Mouse (Mus musculus): Measurements from ENCODE around the gene Gramd1b. TPM values are rescaled to one million over a fixed set of nuclear protein-coding genes. Genes with fewer than 3 reads are reported as not detected.
"Not testable (repeated sequence)": the region's sequence is repeated elsewhere in the genome, so short reads cannot be mapped to it uniquely, and the experiment has no call there.

Gene Gramd1b
- total RNA-seq, 1 experiment from 2014 or later, result 1,142 TPM

DNA sequence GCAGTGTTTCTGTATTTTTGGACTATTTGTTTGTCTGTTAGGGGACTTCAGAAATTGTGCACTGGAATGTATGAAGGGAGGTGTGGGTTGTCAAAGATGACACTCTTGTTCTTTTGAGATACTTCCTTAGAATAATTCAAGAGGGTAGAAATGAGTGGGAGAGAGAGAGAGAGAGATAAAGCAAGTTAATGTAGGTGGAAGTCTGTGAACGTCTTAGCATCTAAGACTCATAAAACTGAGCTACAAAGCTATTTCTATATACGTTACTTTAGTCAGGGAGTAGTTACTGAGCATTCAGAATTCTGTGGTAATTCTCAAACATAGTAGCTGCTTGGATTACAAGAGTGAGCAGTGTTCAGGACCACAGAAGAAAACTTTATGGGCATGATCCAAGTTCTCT, 19.2 kb downstream of the Gramd1b start:
- no peak for DNase-seq

DNA sequence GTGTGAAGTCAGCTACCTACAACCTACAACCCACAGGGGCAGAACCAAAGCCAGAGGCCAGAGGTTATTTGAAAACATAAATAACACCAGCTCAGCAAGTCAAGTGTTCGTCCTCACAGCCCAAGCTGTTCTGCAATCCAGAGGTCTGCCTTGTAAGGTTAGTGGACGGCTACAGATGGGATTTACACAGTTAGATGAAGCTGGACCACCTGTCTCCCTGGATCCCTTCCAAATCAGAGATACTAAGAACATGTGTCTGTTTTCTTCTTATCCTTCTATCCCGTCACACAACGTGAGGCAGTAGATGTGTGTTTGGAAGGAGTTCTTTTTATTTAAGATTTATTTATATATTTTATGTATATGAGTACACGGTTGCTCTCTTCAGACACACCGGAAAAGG, 21.7 kb downstream of the Gramd1b start:
- no peak for DNase-seq

DNA sequence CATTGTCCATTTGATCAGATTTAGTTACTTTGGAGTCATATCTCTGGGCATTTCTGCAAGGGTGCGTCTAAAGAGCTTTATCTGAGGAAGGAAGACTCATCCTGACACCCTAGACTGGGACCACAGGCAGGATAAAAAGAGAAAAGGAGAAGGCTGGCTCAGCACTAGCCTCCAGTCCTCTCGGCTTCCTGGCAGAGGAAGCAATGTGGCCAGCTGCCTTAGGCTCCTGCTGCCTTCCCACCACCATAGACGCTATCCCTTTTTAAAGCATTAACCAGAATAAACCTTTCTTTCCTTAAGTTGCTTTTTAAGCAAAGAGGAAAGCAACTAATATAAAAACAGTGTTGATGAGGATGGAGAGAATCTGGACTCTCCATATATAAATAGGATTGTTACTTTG, 24.6 kb downstream of the Gramd1b start:
- no peak for DNase-seq

DNA sequence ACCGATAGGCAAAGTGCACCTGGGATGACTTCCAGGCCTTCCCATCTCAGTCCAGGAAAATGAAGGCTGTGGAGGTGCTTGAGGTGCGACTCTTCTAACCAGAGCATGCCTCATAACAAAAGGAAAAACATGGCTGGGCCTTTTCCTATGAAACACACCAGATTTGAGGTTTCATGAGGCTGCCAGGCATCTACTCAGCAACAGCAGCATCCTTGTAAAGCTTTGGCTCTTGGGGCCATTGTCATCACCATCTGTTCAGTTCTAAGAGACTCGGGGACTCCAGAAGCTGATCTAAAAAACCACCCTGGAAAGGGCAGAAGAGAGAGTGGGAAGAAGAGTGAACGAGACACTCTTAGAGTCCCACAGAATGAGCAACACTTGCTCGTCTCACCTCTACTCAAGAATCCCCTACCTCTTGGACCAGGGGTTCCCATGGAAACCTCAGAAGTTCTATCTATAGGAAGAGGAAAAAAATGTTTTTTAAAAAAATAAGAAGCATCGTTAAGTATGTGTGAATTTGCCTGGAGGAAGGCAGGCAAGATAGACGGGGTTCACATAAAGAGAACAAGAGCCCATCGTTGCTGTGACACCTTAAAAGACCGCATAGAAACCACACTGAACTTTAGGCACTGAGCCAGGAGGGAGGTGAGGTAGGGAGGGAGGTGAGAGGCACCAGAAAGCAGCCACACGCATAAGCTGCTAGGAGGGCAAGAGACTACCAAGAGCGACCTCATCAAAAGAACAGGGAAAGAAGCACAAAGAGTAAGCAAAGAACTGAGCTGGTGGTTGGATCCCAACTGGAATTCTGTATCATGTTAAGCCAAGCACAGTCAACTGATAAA, 25.5 kb downstream of the Gramd1b start:
- no peak for DNase-seq

DNA sequence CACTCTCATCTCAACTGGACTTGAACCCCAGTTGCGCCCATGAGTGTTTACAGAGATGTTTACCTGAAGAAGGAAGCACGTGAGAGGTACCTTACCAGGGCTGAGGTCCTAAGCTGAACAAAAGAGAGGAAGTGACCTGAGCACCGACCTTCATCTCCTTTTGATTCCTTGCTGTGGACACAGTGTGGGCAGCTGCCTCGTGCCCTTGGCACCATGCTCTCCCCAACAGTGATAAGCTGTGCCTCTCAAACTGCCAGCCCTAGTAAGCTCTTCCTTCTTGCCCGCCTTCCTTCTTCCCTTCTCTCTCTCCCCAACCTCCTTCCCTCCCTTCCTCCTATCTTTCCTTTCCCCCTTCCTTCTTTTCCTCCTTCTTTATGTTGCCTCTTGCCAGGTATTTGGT, 26.3 kb downstream of the Gramd1b start:
- DNase-seq, result no peak

DNA sequence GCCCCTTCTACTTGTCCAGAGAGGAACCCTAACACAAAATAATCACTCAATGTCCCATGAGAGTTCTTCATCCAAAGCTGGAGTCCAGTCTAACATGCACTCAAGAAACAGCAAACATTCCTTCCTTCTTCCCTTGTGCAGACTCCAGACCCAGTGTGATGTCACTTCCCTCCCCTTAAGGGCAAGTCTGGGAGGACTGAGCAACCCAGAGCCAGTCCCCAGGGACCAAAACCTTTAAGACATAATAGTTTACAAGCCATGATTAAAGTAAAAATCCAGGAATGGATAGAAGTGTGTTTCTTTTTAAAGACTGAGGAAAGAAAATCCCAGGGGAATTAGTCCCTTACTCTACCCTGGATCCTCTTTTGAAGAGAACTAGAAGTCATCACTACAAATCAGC, 30.5 kb downstream of the Gramd1b start:
- no peak for DNase-seq

DNA sequence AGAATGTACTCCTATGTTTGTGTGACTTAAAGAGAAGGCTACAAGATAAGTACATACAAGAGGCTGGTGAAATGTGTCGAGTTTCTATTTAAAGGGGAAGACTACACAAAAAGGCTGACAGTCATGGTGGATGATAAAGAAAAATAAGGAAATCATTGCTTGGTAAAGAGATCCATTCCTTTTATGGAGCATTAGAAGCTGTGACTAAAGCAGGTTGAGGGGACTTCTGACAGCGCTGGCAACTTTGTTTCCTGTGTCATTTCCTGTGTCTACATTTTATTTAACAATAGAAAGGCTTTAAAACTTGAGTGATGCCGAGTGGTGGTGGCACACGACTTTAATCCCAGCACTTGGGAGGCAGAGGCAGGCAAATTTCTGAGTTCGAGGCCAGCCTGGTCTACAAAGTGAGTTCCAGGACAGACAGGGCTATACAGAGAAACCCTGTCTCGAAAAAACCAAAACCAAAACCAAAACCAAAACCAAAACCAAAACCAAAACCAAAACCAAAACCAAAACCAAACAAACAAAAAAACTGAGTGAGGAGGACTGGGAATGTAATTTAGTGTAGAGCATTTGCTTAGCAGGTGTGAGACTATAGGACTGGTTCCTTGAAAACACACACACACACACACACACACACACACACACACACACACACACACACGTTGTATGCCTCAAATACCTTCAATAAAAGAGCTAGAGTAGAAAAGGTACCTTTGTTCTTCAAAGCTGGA, 48.7 kb downstream of the Gramd1b start:
- DNase-seq, result not testable (repeated sequence)

DNA sequence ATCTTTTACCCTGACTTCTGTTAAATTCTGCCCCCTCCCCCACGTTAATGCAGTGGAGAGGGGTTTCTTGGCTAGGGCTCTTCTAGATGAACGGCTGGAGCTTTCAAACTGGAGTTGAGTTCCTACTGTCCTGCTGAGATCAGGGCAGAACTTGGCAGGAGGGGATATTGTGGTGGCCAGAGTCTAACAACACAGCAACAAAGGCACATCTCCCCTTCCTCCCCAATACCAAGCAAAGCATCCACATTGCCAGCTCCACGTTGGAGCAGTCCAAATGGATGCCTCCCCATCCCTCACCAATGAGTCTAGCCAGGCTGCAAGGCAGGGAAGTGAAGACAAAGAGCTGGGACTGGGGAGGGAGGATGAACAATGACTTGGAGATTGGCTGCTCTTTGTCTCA, 49.9 kb downstream of the Gramd1b start:
- no peak for DNase-seq

DNA sequence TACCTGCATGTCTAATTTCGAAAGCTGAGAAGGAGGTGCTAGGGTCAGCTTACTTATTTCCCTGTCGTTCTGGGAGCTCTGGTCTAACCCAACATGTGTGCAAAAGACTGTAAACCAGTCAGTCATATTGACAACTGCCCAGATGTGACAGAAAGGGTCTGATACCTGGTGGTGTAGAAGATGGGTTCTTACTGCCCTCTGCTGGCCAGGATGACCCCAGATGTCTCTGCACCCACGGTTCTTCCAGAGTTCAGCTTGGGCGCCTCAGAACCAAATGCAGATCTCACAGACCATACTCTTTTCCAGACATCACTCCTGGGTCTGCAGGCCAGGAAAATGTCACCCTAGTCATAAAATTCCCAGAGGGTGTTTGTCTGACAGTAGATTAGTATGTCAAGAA, 51.9 kb downstream of the Gramd1b start:
- DNase-seq, result peak; percentile 77

DNA sequence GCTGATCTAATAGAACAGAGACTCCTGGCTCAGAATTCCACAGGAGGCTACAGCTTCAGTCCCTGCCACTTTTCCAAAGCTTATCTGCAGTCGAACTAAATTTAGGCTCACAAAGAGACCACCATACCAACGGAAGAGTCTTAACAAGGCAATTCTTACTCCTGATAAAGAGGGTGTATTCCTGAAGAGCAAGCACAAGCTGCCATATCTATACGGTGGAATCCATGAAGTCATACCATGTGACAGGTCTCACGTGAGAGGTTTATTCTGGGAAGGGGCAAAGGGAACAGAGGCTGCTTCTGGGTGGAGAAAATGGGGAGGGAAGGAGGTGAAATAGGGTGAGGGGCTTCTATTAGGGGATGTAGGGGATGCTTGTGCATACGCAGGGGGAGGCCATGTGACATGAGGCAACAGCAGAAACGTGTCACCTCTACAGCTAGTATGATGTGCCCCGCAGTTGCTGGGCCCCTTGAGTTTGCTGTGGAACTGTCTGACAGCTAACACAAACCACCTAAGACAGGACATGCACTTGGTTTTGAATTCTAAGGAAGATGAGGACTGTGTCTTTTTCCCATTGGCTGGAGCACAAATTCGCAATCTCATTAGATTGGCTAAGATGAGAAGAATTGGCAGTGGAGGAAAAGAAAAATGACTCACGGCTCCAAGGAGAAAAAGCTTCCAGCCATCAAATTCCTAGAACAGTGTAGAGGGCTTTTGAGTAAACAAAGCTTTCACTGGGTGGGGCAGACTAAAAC, 52.9 kb downstream of the Gramd1b start:
- DNase-seq, result no peak

DNA sequence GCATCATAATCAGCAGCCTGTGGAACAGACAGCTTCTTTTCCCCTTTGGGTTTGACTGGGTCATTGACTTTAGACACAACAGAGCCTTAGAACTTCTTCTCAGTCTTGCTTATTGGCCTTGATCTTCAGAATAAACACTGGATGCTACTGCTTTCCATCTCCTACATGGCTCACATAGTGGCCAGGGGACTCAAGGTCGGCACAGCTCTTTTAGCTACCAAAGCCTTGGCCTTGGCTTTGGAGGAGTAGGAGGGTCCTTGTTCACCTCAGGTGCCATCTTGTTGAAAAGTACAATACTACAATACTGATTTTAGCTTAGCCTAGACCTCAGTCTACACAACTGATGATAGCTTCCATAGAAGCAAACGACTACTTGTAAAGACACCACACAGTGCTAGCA, 53.6 kb downstream of the Gramd1b start:
- DNase-seq, result no peak

DNA sequence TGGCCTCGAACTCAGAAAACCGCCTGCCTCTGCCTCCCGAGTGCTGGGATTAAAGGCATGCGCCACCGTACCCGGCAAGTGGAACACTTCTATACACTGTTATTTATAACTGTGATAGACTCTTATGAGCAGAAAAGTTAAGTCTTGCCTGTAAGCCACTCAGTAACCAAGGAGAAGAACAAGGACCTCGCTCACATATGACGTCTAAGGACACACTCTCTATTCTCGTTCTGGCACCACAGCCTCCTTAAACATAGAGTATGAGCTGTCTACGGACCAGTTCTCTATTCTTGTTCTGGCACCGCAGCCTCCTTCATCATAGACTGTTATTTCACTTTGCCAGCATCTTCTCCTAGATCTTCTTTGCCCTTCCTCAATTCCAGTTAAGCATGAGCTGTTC, 55.1 kb downstream of the Gramd1b start:
- no peak for DNase-seq

DNA sequence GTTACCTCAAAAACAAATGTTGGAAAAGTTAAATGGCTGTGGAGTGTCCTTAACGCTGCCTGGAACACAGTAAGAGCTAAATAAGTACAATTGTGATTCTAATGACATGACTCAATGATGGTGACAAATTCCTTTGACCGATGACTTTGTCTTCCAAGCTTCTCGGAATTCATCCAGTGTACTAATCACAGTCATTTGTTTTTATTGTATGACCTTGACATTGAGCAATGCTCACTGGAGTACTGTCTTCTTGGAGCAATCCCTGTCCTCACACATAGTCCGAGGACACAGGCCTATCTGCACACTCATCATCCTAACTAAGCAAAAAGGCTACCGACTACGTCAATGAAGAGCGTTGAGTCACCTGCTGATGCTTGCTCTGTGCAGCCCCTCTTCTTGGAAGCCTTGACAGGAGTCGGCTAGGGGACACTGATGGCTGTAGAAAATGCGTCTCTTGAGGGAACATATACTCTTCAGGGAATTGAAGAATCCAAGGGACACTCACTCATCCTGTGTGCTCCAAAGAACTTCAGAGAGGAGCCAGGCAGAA, 58.1 kb downstream of the Gramd1b start:
- peak; percentile 33 for DNase-seq

DNA sequence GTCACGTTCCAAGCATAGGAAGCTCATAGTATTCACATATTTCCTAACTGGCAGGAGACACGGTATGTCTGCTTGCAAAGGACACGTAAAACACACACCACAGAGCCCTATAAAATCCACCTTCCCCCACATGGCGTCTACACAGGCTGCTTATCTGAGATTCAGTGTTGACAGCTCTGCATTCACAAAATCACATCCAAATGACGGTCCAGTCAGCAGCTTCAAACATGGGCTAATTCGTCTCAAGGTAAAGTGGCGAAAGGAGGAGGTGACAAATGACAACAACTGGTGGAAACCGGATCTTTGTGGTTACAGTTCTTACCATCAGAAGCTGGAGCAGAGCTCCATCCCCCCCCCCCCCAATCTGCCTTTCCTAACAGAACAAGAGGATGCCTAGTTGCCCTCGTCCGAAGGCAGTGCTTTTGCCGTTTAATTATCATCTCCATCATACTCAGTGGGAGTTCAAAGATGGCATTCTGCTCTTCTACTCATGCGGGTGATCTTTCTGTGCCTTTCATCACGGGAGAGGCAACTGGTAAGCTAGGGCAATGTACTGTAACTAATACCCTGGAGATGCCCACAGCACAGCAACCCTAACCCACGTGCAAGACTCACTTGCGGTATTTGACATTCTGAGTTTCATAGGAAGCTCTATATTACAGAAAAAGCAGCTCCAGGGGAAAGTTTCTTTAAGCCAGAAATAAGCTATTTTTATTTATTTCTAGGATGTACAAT, 61.6 kb downstream of the Gramd1b start:
- no peak for DNase-seq

DNA sequence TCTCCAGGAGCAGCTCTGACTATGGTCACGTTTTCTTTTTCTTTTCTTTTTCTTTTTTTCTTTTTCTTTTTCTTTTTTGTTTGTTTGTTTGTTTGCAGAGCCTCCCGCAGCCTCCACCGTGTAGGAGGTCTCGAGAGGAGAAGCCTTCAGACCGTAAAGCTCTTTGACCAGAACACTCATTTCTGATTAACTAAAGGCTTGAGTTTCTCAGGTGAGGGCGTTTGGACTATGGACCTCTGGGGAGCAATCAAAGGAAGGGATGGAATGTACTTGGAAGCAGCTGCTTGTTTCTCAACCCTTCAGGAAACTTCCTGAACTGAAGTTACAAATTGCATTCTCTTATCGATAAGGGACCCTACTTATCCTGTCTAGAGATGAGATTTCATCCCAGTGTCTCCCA, 64.4 kb downstream of the Gramd1b start:
- no peak for DNase-seq

DNA sequence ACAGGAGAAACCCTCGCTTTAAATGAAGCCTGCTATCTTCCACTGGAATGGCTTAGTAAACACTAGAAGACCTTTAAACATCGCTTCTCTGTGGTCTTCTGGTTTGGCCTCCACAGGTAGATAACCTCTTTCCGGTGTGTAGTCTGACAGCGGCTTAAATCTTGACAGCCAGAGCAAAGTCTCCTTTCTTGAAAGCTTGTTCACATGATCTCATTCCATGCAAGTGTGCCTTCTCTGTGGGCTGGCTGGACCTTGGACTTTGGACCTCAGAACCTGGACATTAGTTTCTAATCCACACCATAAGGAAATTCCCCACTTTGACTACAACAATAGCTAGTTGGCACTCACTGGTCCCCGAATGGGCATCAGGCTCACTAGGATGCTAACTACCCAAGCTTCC, 65.6 kb downstream of the Gramd1b start:
- DNase-seq, result no peak

DNA sequence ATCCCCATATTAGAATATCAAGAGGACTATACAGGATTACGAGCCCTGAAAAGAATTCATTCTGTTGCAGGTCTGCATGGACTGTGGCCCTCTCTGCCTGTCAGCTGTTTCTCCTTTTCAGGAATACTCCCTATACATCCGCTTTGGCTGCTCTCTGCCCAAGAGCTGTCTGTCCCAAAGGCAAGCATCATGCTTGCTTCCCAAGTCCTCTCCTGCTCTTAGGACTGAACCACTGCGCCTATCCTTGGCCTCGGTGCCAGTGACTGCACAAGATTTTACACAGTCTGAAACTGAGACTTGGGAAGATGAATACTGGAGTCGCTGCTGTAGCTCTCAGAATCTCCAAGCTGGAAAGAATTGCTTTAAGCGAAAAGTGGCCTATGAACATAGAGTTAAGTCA, 68.8 kb downstream of the Gramd1b start:
- no peak for DNase-seq

DNA sequence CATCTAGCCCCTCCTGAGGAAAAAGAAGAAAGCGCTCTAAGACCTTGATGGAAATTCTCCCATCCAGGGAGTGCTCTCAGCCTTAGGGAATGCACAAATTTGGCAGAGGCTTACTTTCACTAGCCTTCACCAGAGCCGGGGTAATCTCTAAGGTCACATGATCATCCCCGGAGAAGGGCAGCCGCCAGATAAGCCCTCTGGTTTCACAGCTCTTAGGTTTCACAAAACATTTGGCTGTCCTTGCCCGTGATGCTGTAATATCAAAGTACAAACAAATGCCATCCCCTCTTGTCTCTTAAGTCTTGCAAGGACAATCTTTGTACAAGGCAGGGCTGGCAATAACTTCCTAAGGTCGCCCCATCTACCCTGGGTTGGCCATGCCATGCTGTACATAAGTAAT, 70.4 kb downstream of the Gramd1b start:
- DNase-seq, result peak; percentile 51

DNA sequence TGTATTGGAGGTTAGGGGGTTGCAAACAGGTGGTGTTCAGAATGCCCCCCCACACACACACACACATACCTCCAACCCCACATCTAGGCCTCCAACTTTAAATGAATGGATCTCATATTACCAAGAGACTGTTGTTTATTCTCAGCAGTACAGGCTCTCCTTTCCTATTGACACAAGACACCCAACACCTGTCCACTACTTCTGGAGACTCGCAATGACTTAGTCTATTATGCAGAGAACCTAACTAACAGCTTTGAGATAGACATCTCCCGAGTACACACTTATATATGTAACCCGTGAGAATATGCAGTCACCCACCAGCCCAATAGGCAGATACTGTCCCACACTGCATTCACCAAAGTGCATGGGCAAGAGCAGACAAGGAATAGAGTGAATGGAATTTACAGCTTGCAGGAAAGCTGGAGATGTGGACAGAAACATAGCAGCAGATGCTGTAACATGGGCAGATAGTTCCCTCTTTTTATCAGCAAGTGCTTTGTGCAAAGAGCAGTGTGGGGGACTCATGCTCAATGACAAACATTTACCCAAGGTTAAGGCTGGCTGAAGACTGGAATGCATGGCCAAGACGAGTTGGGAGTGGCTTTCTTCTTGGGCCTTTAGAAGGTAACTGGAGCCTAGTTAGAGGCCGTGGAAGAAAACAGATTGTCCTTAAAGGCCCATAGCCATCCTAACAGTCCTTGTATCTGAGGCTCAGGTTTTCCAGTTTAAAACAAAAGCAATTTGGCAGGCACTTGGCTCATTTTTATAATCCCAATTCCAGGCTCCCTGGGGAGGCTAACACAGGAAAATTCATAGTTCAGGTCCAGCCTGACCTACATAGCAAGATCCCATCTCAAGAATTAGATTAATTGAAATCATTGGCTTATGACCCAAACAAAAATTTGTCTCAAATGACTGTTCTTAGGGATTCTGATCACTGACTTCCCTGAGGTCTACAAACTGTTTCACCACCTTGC, 71.6 kb downstream of the Gramd1b start:
- DNase-seq, result no peak

DNA sequence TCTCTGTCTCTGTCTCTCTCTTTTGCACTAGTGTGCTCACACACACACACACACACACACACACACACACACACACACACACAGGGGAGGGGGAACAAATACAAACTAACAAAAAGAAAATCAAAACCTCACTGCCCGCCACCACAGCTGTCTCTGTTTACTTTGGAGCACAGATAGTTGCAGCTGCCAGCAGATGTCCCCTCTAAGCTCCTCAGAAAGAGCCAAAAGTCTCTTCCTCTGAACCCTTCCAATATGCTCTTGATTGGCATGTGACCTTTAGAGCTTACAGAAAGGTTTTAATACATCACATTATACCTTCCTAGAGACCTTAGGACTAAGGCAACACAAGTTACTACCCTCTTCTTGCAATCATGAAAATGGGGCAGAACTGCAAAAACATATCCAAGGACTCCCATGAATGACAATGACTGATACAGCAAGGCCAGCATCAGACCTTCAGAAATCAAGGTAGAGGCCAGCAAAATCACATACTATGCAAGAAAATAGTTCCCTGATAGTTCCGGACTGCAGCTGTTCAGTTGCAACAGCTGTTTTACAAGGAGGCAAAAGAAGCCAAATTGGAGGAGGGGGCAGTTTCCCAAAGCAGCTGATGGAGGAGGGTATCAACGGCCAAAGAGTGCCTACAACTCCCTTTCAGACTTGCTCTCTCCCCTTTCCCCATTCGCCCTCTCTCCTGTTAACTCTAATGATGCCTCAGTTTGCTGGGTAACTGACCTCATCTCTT, 72.5 kb downstream of the Gramd1b start:
- no peak for DNase-seq

All from adrenal gland, postnatal 25 days (tissue).